Mouse (Mus musculus): Measurements from ENCODE around the gene Tmem132a.

The Tmem132a gene

DNA sequence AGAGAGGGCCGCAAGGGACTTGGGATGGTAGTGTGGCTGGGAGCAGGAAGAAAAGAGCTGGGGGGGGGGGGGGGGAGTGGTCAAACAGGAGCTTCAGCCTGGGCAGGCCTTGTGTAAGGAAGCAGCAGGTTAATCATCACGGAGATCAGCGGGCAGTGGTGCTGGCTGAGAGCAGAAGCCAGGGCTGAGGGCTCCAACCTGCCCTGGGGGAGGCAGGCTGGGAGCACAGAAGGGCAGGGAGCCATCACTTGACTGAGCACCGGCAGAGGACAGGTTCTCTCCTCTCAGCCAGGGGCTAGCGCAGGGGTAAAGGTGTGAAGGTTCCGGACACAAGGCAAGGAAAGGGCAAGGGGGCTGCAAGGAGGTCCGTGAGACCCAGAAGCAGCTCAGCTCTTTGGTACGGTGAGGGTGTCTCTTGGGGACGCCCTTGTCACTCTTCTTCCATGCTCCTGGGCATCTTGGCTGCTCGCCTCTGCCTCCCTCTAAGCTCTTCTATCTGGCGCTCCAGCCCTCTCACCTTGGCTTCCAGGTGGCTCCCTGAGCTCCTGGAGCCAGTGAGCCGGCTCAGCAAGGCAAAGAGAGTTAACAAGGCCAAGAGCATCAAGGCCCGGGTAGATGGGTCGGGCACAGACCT is 1.7 kb upstream of the Tmem132a start:
- peak; percentile 48 for DNase-seq

- no peak for DNase-seq
Observed at GRCm38 (mm10) chr19:10870676-10871075, 936 bp upstream of the Tmem132a start.

- DNase-seq = peak; percentile 88
Observed at GRCm38 (mm10) chr19:10869241-10869885, 377 bp downstream of the Tmem132a start.

DNA sequence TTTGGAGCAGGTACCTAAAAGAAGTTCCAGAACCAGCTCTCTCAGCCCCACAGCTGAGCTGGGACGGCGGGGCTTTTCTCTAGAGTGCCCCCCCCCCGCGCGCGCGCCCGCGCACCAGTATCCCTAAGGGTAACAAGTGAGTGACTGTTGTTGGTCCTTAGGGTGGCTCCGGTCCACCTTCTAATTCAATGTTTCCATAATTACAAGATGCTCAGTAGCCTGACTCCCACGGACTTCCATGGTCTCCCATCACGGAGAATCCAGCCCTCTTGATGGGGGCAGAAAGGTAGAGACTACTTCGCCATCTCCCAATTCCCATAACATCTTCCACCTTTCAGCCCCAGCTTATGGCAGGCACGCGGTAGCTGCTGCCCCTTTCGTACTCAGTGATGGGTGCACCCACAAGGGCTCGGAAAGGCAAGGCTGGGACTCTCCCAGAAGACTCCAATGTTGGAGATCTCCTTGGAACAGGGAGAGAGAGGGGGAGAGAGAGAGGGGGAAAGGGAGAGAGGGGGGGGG is 1.1 kb downstream of the Tmem132a start:
- DNase-seq = peak; percentile 45

- DNase-seq = no peak
Observed at GRCm38 (mm10) chr19:10867946-10868622, 1.7 kb downstream of the Tmem132a start.

- peak; percentile 65 for DNase-seq
Observed at GRCm38 (mm10) chr19:10866351-10866750, 3.4 kb downstream of the Tmem132a start.

GRCm38 (mm10) chr19:10860072-10860497 is 9.7 kb downstream of the Tmem132a start:
- DNase-seq = no peak

- no peak for DNase-seq
Observed at GRCm38 (mm10) chr19:10856520-10856919, 13.2 kb downstream of the Tmem132a start.

GRCm38 (mm10) chr19:10855422-10855821 is 14.3 kb downstream of the Tmem132a start:
- no peak for DNase-seq

DNA sequence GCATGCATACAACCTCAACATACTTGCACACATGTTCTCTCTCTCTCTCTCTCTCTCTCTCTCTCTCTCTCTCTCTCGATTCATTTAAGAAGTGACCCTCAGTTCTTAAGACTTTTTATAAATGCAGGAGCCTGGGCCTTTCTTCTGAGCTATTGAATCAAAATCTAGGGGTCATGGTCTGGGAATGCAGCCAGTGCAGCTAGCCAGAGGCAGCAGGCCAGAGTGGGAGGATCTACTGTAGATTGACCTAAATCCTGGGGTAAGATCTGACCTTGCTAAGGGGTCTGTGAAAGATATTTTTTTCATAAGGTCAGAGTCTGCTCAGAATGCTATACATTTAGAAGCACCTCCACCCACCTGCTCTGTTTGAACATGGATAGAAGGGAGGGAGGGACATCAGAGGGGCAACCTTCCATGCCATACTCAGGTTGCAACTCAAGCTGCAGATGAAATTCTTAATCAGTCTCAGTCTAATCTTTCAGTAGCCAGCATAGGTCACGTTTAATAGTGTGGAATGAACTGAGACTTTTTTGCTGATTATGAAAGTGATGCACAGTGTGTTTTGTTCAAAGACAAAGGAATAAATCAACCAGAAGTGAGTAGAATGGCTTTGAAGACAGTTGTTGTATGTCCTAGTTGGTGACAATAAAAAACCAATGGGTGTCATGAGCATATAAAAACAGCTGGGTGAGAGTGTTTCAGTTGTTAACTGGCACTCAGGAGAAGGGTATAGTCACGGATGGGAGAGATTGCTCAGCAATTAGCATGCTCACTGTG is 22.2 kb downstream of the Tmem132a start:
- no peak for DNase-seq

GRCm38 (mm10) chr19:10846150-10846549 is 23.6 kb downstream of the Tmem132a start:
- no peak for DNase-seq

DNA sequence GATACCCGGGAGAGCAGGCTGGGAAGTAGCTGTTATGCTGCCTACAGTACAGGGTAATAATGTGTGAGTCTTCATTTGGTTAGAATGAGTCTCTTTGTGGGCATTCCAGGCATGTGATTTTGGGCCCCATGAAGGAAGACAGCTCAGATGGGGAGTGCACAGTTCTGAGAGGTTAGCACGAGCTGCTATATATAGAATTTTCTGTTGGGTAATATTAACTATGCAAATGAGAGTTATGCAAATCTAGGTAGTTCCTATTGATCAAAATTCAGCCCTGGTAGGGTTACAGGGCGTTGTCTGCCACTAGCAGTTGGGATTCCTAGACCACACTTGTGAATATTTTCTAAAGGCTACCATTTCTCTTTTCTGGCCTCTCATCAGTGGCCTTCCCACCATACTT is 24.3 kb downstream of the Tmem132a start:
- DNase-seq = no peak

DNA sequence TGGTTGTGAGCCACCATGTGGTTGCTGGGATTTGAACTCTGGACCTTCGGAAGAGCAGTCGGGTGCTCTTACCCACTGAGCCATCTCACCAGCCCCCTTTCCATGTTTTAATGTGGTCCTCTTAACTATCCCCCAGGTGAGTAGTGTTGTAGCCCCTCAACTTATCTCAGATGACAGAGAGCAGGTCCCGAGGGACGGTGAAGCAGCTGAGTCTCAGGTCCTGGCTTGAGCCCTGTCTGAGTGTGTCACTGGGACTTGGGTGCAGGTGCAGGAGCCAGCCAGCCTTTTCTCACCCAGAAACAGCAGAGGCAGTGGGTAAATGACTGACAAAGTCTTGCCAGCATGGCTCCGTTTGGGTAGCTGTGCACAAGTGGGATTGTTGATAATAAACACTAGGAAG is 25.5 kb downstream of the Tmem132a start:
- DNase-seq = no peak

DNA sequence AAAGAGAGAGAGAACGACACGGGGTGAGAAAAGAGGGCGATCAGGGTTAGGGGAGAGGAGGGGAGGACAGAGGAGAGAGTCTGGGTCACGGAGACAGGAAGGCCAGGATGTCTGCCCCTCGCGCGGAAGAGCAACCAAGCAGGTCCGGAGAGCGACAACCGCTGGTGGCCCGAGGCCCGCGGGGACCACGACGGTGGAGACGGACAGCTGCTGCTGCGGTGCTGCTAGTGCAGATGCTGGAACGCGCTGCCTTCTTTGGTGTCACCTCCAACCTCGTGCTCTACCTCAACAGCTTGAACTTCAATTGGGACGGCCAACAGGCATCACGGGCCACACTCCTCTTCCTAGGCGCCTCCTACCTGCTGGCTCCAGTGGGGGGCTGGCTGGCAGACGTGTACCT is 26.8 kb downstream of the Tmem132a start:
- no peak for DNase-seq

DNA sequence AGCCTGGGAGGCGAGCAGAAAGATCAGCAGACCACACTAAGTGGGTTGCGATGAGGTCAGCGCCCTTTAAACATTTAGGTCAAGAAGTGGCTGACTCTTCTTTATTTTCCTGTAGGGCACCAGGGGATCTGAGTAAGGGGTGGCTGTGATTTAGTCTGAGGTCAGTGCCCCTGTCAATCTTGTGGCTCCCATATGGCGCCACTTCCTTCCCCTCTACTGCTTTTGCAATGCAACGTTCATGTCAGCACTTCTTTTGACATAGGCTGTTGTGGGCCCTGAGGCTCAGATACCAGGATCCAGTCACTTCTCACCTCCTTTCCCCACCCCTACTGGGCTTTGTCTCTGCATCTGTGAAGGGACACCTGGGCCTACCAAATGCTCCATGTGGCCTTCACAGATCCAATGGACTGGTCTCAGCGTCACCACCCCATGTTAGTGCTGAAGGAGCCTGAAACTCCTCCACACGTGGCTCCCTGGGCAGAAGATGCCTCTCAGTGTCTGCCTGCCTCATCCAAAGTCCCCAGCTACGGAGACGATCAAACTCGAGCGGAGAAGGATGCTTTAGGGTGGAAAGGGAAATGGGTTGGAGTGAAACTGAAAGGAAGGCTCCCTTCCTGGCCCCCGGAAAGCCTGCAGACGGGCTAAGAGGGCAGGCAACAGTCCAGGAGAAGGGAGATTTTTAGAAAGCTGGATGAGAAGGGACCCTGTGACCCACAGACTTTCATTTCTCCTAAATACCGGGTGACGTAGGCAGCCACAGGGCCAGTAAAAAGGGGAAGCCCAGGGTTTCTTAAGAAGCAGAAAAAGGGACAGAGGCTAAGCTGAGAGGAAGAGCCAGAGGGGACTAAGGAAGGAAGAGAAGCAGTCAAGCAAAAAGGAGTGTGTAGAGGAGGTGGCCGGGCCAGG is 27.8 kb downstream of the Tmem132a start:
- no peak for DNase-seq

- no peak for DNase-seq
Observed at GRCm38 (mm10) chr19:10839010-10839892, 30.5 kb downstream of the Tmem132a start, which contains the start of gene Slc15a3. Gene Slc15a3 (plus strand): TSS chr19:10839727.

GRCm38 (mm10) chr19:10835671-10836070 is 34.1 kb downstream of the Tmem132a start:
- DNase-seq = no peak

GRCm38 (mm10) chr19:10833611-10834010 is 36.1 kb downstream of the Tmem132a start:
- DNase-seq = no peak

DNA sequence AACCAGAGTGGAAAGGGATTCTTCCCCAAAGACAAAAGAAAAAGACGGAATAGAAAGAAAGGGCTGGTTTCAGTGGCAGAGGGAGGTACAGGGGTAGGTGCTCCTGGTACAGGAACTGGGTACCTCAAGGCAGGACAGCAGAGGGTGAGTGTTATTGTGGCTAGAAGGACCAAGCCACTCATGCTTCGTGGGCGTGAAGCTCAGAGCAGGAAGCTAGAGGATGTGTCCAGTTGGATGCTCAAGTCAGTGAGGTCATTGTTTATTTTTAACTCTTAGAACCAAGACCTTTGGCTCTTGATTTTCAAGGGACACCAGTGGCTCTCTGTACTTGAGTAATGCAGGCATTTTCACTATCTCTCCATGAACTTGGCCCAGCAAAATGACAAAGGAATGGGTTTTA is 37.7 kb downstream of the Tmem132a start:
- DNase-seq = no peak

GRCm38 (mm10) chr19:10831424-10831823 is 38.3 kb downstream of the Tmem132a start:
- DNase-seq = peak; percentile 50

Data from cerebellum, adult 11 months (tissue).